Mouse (Mus musculus): ENCODE data around the gene Ehd4. TPM values are rescaled to one million over a fixed set of nuclear protein-coding genes. Genes with fewer than 3 reads are reported as not detected.

Ehd4 gene
- polyA plus RNA-seq (2017; shearing (Covaris generic)) = 19.3 TPM

DNA sequence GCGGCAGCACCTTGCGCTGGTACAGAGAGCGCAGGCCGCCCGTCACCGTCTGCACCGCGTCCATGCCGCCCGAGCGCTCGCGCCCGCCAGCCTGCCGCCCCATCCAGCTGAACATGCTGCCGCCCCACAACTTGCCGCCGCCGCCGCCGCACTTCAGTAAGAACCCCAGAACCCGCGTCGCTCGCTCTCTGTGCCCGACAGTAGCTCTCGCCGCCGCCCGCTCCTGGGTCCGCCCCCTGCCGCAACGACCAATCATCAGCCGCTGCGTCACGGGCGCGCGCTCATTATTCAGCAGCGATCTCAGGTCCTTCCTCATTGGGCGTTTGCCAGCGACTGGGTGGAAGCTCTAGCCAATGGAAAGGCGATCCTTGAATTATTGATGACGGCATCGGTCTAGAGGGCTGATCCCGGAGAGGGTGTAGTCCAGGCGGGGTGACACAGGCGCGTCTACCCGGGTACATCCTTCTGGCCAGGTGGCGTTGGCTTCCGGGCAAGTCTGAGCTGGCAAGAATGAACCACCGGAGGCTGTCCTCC, at the start of gene Ehd4:
TSS of gene Ehd4 (minus strand) at position 246 of the 534 bp plus-strand sequence.

Other genes starting within 250 kb of the Ehd4 start
- gene Mapkbp1, start 181.9 kb downstream of the Ehd4 start, polyA plus RNA-seq (2017; shearing (Covaris generic)) = 3.2 TPM
- gene Jmjd7, start 127.1 kb downstream of the Ehd4 start, polyA plus RNA-seq (2017; shearing (Covaris generic)) = 8.0 TPM
- gene Gm28042, start 127.1 kb downstream of the Ehd4 start, polyA plus RNA-seq (2017; shearing (Covaris generic)) = 2.5 TPM
- gene Pla2g4b, start 121.2 kb downstream of the Ehd4 start, polyA plus RNA-seq (2017; shearing (Covaris generic)) = 0.66 TPM
- not detected for gene Pla2g4e, start 90.7 kb upstream of the Ehd4 start, polyA plus RNA-seq (2017; shearing (Covaris generic))
- gene Pla2g4d, start 134.6 kb upstream of the Ehd4 start, polyA plus RNA-seq (2017; shearing (Covaris generic)) = not detected
- gene Pla2g4f, start 159.6 kb upstream of the Ehd4 start, polyA plus RNA-seq (2017; shearing (Covaris generic)) = 0.33 TPM
- 39.3 TPM for gene Vps39, start 198.5 kb upstream of the Ehd4 start, polyA plus RNA-seq (2017; shearing (Covaris generic))
- gene Ganc, start 249.3 kb upstream of the Ehd4 start, polyA plus RNA-seq (2017; shearing (Covaris generic)) = 17.2 TPM
- 22.1 TPM for gene Tmem87a, start 249.5 kb upstream of the Ehd4 start, polyA plus RNA-seq (2017; shearing (Covaris generic))